Mouse (Mus musculus) NIH3T3 (cell line): ENCODE measurements around the gene Zfp992.
"Not testable (repeated sequence)": the region's sequence is repeated elsewhere in the genome, so short reads cannot be mapped to it uniquely, and the experiment has no call there.

Experiments
- DNase-seq: peaks from one replicate; pipeline ENCODE4 v3.0.0-alpha.2; 2012; ENCODE audit warnings: low read depth

Zfp992 gene

DNA sequence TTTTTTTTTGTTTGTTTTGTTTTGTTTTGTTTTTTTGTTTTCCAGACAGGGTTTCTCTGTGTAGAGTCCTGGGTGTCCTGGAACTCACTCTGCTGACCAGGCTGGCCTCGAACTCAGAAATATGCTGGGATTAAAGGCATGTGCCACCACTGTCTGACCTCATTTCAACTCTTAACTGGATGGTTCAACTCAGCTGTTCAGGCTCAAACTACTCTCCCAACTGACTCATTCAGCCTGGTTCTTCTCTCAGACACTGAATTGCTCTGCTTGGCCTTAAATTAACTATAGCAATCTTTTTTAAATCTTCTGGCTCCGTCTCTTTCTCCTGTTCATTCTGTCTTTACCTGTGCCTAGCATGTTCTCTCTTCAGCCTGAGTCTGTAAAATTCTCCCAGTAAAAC, 68.3 kb downstream of the Zfp992 start:
- not testable (repeated sequence) for DNase-seq
